Mouse (Mus musculus): ENCODE measurements at regions not wholly inside any gene's neighbourhood (a gene's known extent, or its start where the extent isn't known, plus 50 kb on each side); places are given as distances from the start of the nearest gene placed in this dataset.

DNA sequence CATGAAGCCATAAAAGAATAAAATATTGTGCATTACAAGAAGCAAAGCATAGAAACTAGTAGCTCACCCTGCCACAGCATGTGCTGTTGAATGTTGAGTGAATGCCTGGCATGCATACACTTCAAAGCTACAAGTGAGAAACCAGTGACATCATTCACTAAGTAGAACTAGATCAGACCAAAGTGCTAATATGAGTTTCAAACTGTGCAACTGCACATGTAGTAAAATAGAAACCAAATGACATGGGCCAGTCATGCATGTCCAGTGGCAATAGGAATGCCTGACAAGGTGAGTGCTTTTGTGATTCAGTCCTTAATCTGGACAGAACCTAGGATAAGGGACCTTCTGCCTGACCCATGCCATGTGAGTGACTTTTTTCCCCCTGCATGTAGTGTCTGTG is 111.3 kb upstream of the Cxxc4 start:
- no peak for DNase-seq

DNA sequence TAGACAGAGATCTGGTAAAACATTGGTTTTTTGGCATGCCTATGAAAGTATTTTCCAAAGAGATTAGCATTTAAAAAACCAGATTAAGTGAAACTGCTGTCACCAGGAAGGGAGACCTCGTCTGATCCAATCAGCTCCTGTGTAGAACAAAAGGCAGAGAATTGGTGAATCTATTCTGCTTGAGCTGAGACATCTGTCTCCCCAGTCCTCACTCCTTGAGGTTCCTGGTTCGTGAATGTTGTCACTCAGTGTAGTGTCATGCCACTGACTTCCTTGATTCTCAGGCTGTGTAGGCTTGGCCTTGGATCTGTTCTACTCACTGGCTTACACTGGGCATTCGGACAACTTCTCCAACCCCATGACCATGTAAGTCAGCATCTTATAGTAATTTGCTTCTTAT is 105.9 kb upstream of the Cxxc4 start:
- no peak for DNase-seq

DNA sequence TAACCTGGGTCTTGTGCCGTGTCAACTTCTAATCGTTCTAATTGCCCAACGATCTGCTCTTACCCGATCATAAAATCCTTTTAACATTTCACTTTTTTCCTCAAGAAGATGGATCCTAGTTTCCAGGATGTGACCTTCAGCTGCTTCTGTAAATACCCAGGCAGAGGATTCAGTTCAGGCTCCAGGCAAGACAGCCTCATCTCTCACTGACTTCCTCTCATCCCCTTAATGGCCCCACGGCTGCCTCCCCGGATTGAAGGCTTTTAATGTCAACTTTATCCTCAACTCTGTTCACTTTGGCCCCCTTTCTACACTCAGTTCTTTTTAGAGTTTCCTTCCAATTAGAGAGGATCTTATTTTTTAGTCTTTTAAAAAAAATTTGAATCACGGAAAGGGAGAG is 91.0 kb upstream of the Cxxc4 start:
- DNase-seq = no peak

DNA sequence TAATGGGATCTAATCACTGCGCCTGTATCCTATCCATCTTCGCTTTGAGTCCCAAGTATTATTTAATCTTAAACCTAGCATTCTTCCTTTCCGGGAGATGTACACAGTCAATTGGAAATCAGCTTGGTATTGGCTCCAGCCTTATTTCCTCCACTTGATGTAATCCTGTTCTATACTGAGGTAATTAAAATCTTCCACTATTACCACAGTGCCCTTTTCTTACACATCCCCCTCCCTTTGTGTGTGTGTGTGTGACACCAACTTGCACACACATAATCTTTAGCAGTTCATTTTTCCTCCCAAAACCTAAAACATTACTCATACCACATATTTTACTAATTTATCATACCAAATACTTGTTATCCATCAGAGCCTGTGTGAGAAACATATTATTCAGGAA is 90.3 kb upstream of the Cxxc4 start:
- DNase-seq = no peak

DNA sequence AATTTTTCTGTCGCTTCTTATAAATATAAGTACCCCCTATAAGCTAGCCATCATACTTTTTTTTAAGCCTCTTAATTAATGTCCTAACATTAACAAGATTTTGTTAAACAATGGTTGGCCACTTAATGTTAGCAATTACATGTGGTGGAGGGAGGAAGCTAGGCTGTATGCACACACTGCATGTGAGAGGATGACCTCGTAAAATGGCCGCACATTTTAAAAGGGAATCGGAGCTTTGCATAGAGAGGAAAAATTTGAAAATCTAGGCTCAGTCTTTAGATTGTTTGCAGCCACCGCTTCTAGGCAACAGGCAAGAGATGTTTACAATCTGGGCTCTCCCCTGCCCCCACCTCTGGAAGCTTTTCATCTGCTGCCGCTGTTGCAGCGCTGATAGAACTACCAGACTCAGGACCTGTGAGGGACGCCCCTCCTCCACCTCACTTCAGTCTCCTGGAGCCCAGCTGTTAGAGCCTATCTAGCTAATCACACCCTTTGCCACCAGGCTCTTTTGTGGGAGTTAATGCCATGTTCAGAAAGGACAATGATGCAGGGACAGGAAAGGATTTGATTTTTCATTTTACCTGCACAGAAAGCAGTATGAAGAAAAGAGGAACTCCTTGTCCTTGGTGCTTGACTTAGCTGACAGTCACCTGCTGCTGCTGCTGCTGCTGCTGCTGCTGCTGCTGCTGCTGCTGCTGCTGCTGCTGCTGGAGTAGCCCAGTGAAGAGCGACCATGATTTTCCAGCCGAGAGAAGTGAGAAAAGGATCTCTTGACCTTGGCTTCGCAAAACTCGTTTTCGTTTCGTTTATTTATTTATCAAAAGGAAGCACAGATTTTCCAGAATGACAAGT is 89.7 kb upstream of the Cxxc4 start:
- DNase-seq = no peak

- DNase-seq = no peak
Measured at GRCm38 (mm10) chr3:134162288-134162687, 74.0 kb upstream of the Cxxc4 start.

GRCm38 (mm10) chr3:134169922-134170321 is 66.4 kb upstream of the Cxxc4 start:
- DNase-seq = no peak

- DNase-seq = no peak
Measured at GRCm38 (mm10) chr3:134172357-134172756, 63.9 kb upstream of the Cxxc4 start.

- no peak for DNase-seq
Measured at GRCm38 (mm10) chr3:134178491-134179054, 57.7 kb upstream of the Cxxc4 start.

DNA sequence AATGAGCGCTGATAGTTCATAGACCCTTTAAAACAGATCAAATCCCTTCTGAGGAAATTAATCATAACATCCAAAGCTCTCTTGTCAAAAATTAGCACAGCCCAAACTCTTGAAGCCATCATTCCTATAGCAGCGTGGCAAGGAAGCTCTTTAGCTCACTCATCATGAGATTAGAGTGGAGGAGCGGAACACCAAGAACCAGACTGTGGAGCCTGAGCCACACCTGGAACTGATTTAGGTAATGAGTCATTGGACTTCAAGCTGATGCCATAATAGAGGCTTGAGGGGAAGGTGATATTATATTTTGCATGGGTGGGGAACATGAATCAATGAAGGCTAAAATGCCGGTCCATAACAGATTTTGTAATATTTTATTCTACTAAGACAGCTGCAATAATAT is 52.2 kb upstream of the Cxxc4 start:
- DNase-seq = no peak

Data from thymus, postnatal 14 days (tissue).